Mouse (Mus musculus) stomach, postnatal 0 days (tissue): ENCODE data around the gene Wdr60. TPM values are rescaled to one million over a fixed set of nuclear protein-coding genes. Genes with fewer than 3 reads are reported as not detected.
"Not testable (repeated sequence)": the region's sequence is repeated elsewhere in the genome, so short reads cannot be mapped to it uniquely, and the experiment has no call there.

Experiments used
- ATAC-seq: fragments of 200-750 bp; cut with Nextera tagmentation; 2 replicates; pipeline ENCODE4 v1.8.0; 2017; ENCODE audit not compliant: low FRiP score, low TSS enrichment
- DNase-seq: peaks from one replicate; pipeline ENCODE4 v3.0.0-alpha.2; 2016; ENCODE audit warnings: low spot score
- H3K27ac ChIP-seq: fragments of 300-500 bp; sonication (generic); replicated peaks from 2 replicates; pipeline ENCODE4 v1.5.1; 2014; ENCODE audit warnings: mild to moderate bottlenecking, control low read depth
- H3K27me3 ChIP-seq: fragments of 300-500 bp; sonication (generic); 2 replicates; pipeline ENCODE4 v1.6.1; 2014; ENCODE audit warnings: low read length; ENCODE audit not compliant: control insufficient read depth, insufficient read depth
- H3K36me3 ChIP-seq: fragments of 300-500 bp; sonication (generic); 2 replicates; pipeline ENCODE4 v1.6.1; 2014; ENCODE audit warnings: low read length, mixed read lengths; ENCODE audit not compliant: control insufficient read depth, insufficient read depth
- H3K4me1 ChIP-seq: fragments of 300-500 bp; sonication (generic); replicated peaks from 2 replicates; pipeline ENCODE4 v1.6.1; 2014; ENCODE audit warnings: antibody characterized with exemption; ENCODE audit not compliant: control insufficient read depth, insufficient read depth
- H3K4me2 ChIP-seq: fragments of 300-500 bp; sonication (generic); replicated peaks from 2 replicates; pipeline ENCODE4 v1.6.1; 2014; ENCODE audit warnings: low read depth, mild to moderate bottlenecking, control low read depth, moderate library complexity
- H3K4me3 ChIP-seq: fragments of 300-500 bp; sonication (generic); 2 replicates; pipeline ENCODE4 v1.5.1; 2014; ENCODE audit warnings: low read depth, low read length, control low read depth
- H3K9ac ChIP-seq: fragments of 300-500 bp; sonication (generic); 2 replicates; pipeline ENCODE4 v1.6.1; 2014; ENCODE audit warnings: mild to moderate bottlenecking, low read length, control low read depth, mixed read lengths
- H3K9me3 ChIP-seq: fragments of 300-500 bp; sonication (generic); 2 replicates; pipeline ENCODE4 v1.6.1; 2016; ENCODE audit warnings: low read length; ENCODE audit not compliant: control insufficient read depth
- CTCF ChIP-seq: IDR thresholded peaks from 2 replicates; pipeline ENCODE4 v1.5.1; 2016; ENCODE audit warnings: antibody characterized with exemption, low read depth, mild to moderate bottlenecking, moderate library complexity
- EP300 ChIP-seq: optimal IDR thresholded peaks from 2 replicates; pipeline ENCODE3; 2016; ENCODE audit warnings: antibody characterized with exemption
- WGBS: fragments of 180-500 bp; shearing (Covaris S2); extraction: QIAGEN DNeasy Blood & Tissue Kit; methylation state at CpG from one replicate; pipeline ENCODE4 v1.1.7; 2014; 5-methylcytosine and 5-hydroxymethylcytosine counted together
- polyA plus RNA-seq: library from polyadenylated mRNA; unstranded; fragments of >200 nt; fragmentation: Nextera tagmentation; extraction: Ambion mirVana; gene quantifications from 2 replicates; pipeline ENCODE4 v1.2.1, GENCODE M21; 2015

Gene Wdr60
- polyA plus RNA-seq, 1 experiment from 2014 or later: 8.5 TPM

DNA sequence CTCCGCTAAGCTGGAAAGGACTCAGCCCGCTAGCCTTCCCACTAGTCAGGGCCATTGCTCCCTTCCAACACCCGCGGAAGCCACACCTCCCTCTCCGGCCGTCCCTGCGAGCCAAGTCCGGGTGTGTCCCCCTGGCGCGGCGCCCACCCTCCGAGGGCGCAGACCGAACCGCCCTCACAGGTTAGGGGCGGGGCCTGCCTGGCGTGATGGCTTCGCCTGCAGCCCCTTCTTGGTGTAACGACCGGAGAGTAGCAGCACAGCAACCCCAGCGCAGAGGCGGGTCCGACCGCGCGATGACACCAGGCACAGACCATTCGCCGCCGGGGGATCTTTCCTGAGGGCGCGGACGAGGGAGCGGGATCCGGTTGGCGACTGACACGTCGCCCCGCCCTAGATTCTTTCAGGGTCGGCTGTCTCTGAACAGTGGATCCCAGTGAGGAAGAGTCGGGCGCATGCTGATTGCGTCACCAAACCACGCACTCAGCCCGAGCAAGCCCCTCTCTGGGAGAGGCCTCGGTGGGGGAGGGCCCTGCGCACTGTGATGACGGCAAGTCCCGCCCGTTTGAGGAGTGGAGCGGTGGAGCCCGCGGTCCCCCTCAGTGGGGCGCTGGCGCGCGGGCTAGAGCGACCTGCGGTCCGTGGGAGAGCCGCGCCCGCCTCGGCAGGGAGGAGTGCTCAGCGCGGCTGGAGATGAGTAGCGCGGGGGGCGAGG, 18.0 kb upstream of the Wdr60 start, which contains the start of gene Esyt2:
Gene Esyt2, plus strand, starts transcription at position 544 of the 712 bp plus-strand sequence.
- Histone ChIP-seq H3K27me3 (no peaks in the 10 kb centered on the region), H3K27ac (peak within 1 kb of the TSS; percentile 98), H3K9ac (peak within 1 kb of the TSS; percentile 99), H3K4me2 (peak within 1 kb of the TSS; percentile 88), H3K4me3 (peak within 1 kb of the TSS; percentile 100), H3K36me3 (no peaks in the 10 kb centered on the region), H3K4me1 (no peaks in the 10 kb centered on the region), H3K9me3 (no peaks in the 10 kb centered on the region)
- TF ChIP-seq EP300 (peak; percentile 92), CTCF (peak; percentile 67)
- 1% methylated on average over 64 of the region's 68 CpGs for WGBS
- DNase-seq: peak; percentile 100
- ATAC-seq: peak; percentile 98

DNA sequence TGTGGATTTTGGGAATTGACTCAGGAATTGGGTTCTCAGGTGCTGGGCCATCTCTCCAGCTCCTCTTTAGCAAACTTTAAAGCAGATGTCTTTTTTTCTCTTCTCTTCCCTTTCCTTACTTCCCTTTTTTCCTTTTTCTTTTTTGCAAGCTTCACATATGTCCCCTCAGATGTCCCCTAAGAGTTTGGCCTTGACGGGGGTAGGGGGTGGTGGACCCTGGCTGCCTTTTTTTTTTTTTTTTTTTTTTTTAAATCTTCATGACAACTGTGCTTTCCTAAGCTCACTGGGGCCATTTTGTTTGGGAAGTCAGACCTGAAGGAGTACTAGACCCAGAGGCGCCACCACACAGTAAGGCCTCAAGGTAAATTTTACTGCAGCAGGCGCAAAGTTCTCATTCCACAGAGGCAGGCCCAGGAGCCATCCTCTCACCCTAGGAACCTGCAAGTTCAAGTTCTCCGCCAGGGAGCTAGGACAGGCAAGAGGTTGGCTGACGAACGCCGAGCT, 17.4 kb upstream of the Wdr60 start:
- ATAC-seq (peak; percentile 5), DNase-seq (no peak)
- Histone ChIP-seq H3K36me3 (no peaks in the 10 kb centered on the region), H3K27me3 (no peaks in the 10 kb centered on the region), H3K4me1 (no peaks in the 10 kb centered on the region), H3K9ac (peak overlapping the region; percentile 99), H3K4me2 (peak overlapping the region; percentile 88), H3K9me3 (no peaks in the 10 kb centered on the region), H3K4me3 (peak overlapping the region; percentile 100), H3K27ac (peak overlapping the region; percentile 98)
- TF ChIP-seq CTCF (no peak), EP300 (no peak)
- WGBS: 6% methylated on average over 7 of the region's 7 CpGs

DNA sequence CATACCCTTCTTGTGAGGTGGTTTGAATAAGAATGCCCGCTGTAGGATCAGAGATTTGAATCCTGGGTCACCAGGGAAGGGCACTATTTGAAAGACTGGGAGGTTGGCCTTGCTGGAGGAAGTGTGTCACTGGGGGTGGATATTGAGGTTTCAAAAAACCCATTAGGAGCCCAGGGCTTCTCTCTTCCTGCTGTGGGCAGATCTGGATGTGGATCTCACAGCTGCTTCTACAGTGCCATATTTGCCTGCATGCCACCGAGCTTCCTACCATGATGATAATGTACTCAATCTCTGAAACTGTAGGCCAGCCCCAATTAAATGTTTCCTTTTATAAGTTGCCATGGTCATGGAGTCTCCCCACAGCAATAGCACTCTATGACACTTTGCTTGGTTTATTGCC, 16.4 kb upstream of the Wdr60 start:
- WGBS: 92% methylated on average over 2 of the region's 2 CpGs
- Histone ChIP-seq H3K27ac (no peak overlapping the region), H3K4me2 (no peak overlapping the region), H3K36me3 (no peaks in the 10 kb centered on the region), H3K9ac (no peak overlapping the region), H3K27me3 (no peaks in the 10 kb centered on the region), H3K4me1 (no peaks in the 10 kb centered on the region), H3K4me3 (no peak overlapping the region), H3K9me3 (no peaks in the 10 kb centered on the region)
- ATAC-seq (no peak), DNase-seq (no peak)
- TF ChIP-seq CTCF (no peak), EP300 (no peak)

DNA sequence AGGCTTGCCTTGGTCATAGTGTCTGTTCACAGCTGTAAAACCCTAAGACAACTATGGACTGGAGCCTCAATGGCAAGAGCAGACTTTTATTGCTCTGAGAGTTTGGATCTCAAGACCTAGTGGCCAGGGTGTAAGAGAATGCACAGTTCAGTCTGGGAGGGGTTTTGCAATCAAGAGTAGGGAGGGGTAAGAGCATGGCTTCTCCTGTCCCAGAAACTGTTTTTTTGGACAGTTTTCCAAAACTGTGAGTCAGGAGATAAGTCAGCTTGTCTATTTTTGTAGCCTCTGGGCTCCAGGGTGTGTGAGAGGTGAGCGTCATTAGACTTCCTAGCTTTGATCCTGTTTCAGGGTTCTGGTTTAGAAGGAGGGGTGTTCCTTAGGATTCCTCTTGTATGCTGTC, 15.7 kb upstream of the Wdr60 start:
- TF ChIP-seq CTCF (no peak), EP300 (no peak)
- no peak overlapping the region for H3K4me2 ChIP-seq
- 92% methylated on average over 1 of the region's 1 CpGs for WGBS

GRCm38 (mm10) chr12:116276961-116277360, 14.1 kb upstream of the Wdr60 start:
- WGBS: 64% methylated on average over 2 of the region's 2 CpGs

More for the DNA sequence above, 15.7 kb upstream of the Wdr60 start:
- no peak overlapping the region for H3K27ac ChIP-seq
- DNase-seq (no peak), ATAC-seq (no peak)
- no peaks in the 10 kb centered on the region for H3K9me3 ChIP-seq
- no peak overlapping the region for H3K9ac ChIP-seq
- H3K27me3 ChIP-seq: no peaks in the 10 kb centered on the region
- no peak overlapping the region for H3K4me3 ChIP-seq
- no peaks in the 10 kb centered on the region for H3K36me3 ChIP-seq
- H3K4me1 ChIP-seq: no peaks in the 10 kb centered on the region

DNA sequence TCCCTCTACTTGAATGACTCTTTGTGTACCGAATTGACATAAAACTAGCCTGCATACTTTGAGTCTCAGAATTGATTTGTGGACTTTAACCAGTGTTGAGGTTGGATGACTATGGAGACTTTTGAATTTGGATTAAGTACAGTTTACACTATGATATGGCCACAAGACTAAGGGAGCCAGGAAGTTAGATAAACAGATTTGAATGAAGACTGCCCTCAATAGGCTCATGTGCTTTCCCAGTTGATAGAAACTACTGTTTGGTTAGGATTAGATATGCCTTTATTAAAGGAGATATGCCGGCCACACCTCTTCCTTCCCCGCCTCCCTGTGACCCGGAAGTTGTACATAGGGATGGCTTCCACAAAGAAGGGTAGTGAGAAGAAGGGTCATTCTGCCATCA, 12.8 kb upstream of the Wdr60 start:
- H3K4me2 ChIP-seq: no peak overlapping the region
- TF ChIP-seq CTCF (no peak), EP300 (no peak)
- peak; percentile 58 for DNase-seq
- H3K36me3 ChIP-seq: no peaks in the 10 kb centered on the region
- H3K27ac ChIP-seq: 0 out of 2 replicates have a peak overlapping the region, but pooled peaks have one; percentile 13
- no peak overlapping the region for H3K9ac ChIP-seq
- WGBS: 55% methylated on average over 4 of the region's 4 CpGs
- peak; percentile 85 for ATAC-seq
- no peaks in the 10 kb centered on the region for H3K4me1 ChIP-seq
- H3K9me3 ChIP-seq: no peaks in the 10 kb centered on the region
- H3K27me3 ChIP-seq: no peaks in the 10 kb centered on the region
- H3K4me3 ChIP-seq: no peak overlapping the region

More at GRCm38 (mm10) chr12:116276961-116277360, 14.1 kb upstream of the Wdr60 start:
- H3K4me2 ChIP-seq: no peak overlapping the region
- H3K9ac ChIP-seq: no peak overlapping the region
- no peaks in the 10 kb centered on the region for H3K36me3 ChIP-seq
- H3K4me3 ChIP-seq: no peak overlapping the region
- H3K9me3 ChIP-seq: no peaks in the 10 kb centered on the region
- ATAC-seq: no peak
- no peaks in the 10 kb centered on the region for H3K27me3 ChIP-seq
- TF ChIP-seq CTCF: no peak
- no peak for TF ChIP-seq EP300
- H3K4me1 ChIP-seq: no peaks in the 10 kb centered on the region
- DNase-seq: no peak
- no peak overlapping the region for H3K27ac ChIP-seq

GRCm38 (mm10) chr12:116275086-116275485, 12.3 kb upstream of the Wdr60 start, which contains the start of gene Gm11027:
Gene Gm11027 (plus strand): TSS chr12:116275386.
- H3K9me3 ChIP-seq, H3K4me2 ChIP-seq, DNase-seq, H3K36me3 ChIP-seq, H3K27me3 ChIP-seq, H3K9ac ChIP-seq, H3K4me3 ChIP-seq, H3K4me1 ChIP-seq, ATAC-seq: not testable (repeated sequence)
- 0 out of 2 replicates have a peak within 1 kb of the TSS, but pooled peaks have one; percentile 13 for H3K27ac ChIP-seq
- WGBS: 78% methylated on average over 2 of the region's 2 CpGs
